Mouse (Mus musculus): ENCODE measurements at regions not wholly inside any gene's neighbourhood (a gene's known extent, or its start where the extent isn't known, plus 50 kb on each side); places are given as distances from the start of the nearest gene placed in this dataset.

DNA sequence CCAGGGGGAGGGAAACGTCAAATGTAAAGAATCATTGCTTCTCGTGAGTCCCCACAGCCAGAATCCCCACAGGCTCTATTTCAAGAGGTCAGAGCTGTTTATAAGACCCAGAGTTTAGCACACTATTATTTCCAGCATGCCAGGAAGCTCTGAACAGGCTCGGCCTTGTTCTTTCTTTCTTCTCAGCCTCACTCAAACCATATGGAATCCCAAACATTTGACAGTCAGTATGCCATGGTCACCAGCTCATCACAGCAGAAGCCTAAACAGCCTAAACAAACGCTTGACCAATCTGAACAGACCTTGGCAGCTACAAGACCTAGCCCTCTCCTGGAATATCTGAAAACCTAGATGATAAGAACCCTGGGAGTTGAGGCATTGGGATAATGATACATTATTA lies 68.2 kb upstream of the Tfpi start:
- TF ChIP-seq CTCF (IDR thresholded peaks at IDR 0.05; ENCODE audit: borderline replicate concordance, extremely low read depth, insufficient read depth, insufficient read length) (no peak), POLR2A (IDR thresholded peaks at IDR 0.05; ENCODE audit: borderline replicate concordance, extremely low read depth, insufficient read depth, insufficient read length, poor library complexity, severe bottlenecking) (no peak)
